Mouse (Mus musculus) bone marrow macrophage, adult 2 months (primary cell): ENCODE data around the gene Srek1ip1.

Source experiments
- CTCF ChIP-seq: IDR thresholded peaks from 2 replicates; pipeline ENCODE4 v1.5.1; 2012; ENCODE audit warnings: low read depth, mild to moderate bottlenecking, low read length, moderate library complexity
- POLR2A ChIP-seq: IDR thresholded peaks from 2 replicates; pipeline ENCODE4 v1.6.1; 2012; ENCODE audit warnings: mild to moderate bottlenecking, low read depth, low read length, borderline replicate concordance

- no peak for TF ChIP-seq CTCF
- TF ChIP-seq POLR2A: no peak
Observed at GRCm38 (mm10) chr13:104886308-104887032, 94.2 kb downstream of the Srek1ip1 start.
